Comparison of ENCODE assay signal across 9 mouse cellular contexts in the genomic region with DNA sequence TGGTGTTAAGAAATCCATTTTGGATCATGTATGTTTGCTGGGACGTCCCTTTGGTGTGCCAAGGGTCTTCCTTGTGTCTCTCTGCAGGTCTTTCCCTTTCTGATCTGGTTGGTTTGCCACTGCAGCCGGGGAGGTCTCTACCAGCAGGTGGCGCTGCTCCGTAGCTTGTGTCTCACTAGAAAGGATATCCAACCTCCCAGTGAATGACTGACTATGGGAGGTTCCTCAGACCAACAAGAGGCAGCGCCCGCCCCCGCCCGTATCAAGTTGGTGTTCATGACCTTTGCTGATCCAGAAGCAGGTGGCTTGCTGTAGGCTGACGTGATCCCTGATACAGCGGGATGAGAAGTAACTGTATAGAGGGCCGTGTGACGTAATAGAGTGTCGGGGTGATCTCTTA. TPM values are rescaled to one million over a fixed set of nuclear protein-coding genes. Genes with fewer than 3 reads are reported as not detected.
DNase-seq lines count a peak whose midpoint lies in the region; ATAC-seq and TF ChIP-seq lines count a peak whose summit lies in the region.
"Had no signal": no experiment of that assay in that cellular context is flagged by ENCODE, and none has a peak within 500 bp of the region (broad histone marks: within the 10 kb centered on the region; RNA-seq: fewer than 3 reads in every experiment).

No protein-coding gene starts in this region.

- no peaks in the 10 kb centered on the region for H3K27me3 ChIP-seq in hindbrain, embryonic 10.5 days (ENCODE audit: insufficient read depth, poor library complexity, severe bottlenecking)
- no peaks in the 10 kb centered on the region for H3K27me3 ChIP-seq in hindbrain, embryonic 12.5 days
- H3K27me3 ChIP-seq in kidney, adult 2 months (replicated peaks; ENCODE audit: control insufficient read depth, insufficient read depth, low read length) = no peaks in the 10 kb centered on the region
- H3K27me3 ChIP-seq in midbrain, postnatal 0 days (ENCODE audit: insufficient read depth, low read length) = no peaks in the 10 kb centered on the region
- H3K27me3 ChIP-seq in stomach, embryonic 16.5 days (ENCODE audit: control insufficient read depth, insufficient read depth, low read length) = no peaks in the 10 kb centered on the region

- H3K4me2 ChIP-seq in hindbrain, embryonic 12.5 days (replicated peaks) = no peak overlapping the region
- H3K4me2 ChIP-seq in midbrain, postnatal 0 days (ENCODE audit: low read depth, low read length, poor library complexity, severe bottlenecking) = 0 out of 2 replicates have a peak overlapping the region, but pooled peaks have one; percentile 13
- no peak overlapping the region for H3K4me2 ChIP-seq in stomach, embryonic 16.5 days (ENCODE audit: low read depth, low read length)

- no peak overlapping the region for H3K4me3 ChIP-seq in hindbrain, embryonic 10.5 days
- H3K4me3 ChIP-seq in hindbrain, embryonic 12.5 days = no peak overlapping the region
- H3K4me3 ChIP-seq in kidney, adult 2 months (ENCODE audit: insufficient read depth, low read depth, low read length) = no peak overlapping the region
- H3K4me3 ChIP-seq in midbrain, postnatal 0 days (ENCODE audit: low read depth, low read length) = no peak overlapping the region
- H3K4me3 ChIP-seq in stomach, embryonic 16.5 days (replicated peaks; ENCODE audit: low read length) = no peak overlapping the region

- peak; percentile 84 for TF ChIP-seq CTCF in kidney, adult 2 months (conservative IDR thresholded peaks at IDR 0.05; ENCODE audit: insufficient read depth, insufficient read length, low read depth, low read length)
- TF ChIP-seq CTCF in midbrain, postnatal 0 days (IDR thresholded peaks at IDR 0.05) = peak; percentile 93

- peak; percentile 84 for DNase-seq in hindbrain, embryonic 10.5 days (ENCODE audit: low spot score)
- peak; percentile 73 to 84 for DNase-seq in cerebellum, postnatal 4 days (ENCODE audit: low spot score in 2 of 2)
- DNase-seq in gastrocnemius, adult 8-10 months (ENCODE audit: low spot score in 2 of 2) = peak; percentile 37 to 50
- DNase-seq in kidney, adult 2 months = peak; percentile 72
- peak; percentile 62 to 68 for DNase-seq in left cerebral cortex, postnatal 36 days (ENCODE audit: low spot score in 2 of 2)
- peak; percentile 89 for DNase-seq in midbrain, postnatal 0 days (ENCODE audit: low spot score)

- TF ChIP-seq POLR2A in kidney, adult 2 months (IDR thresholded peaks at IDR 0.05; ENCODE audit: low read depth, low read length) = no peak

- H3K9ac ChIP-seq in hindbrain, embryonic 12.5 days = no peak overlapping the region
- H3K9ac ChIP-seq in midbrain, postnatal 0 days (replicated peaks; ENCODE audit: low read length, poor library complexity, severe bottlenecking) = no peak overlapping the region
- H3K9ac ChIP-seq in stomach, embryonic 16.5 days (ENCODE audit: low read length) = no peak overlapping the region

- WGBS in hindbrain, embryonic 10.5 days = 24% methylated on average over 13 of the region's 13 CpGs
- 24% methylated on average over 13 of the region's 13 CpGs for WGBS in hindbrain, embryonic 12.5 days
- WGBS in kidney, adult 2 months = 10% methylated on average over 13 of the region's 13 CpGs
- 22% methylated on average over 13 of the region's 13 CpGs for whole genome bisulfite sequencing in midbrain, postnatal 0 days
- WGBS in stomach, embryonic 16.5 days = 16% methylated on average over 13 of the region's 13 CpGs

- intact Hi-C loops in left cerebral cortex, postnatal 36 days (cut with DNase I) = loop anchor here (1.0 to 10.0 kb wide), 2 partner anchors 348 to 474 kb away; no protein-coding TSS in a partner anchor

- ATAC-seq in hindbrain, embryonic 12.5 days (ENCODE audit: low FRiP score) = no peak
- ATAC-seq in midbrain, postnatal 0 days (ENCODE audit: low FRiP score) = peak; percentile 41; the same call in 1 of the 2 replicates
- peak; percentile 56 for ATAC-seq in stomach, embryonic 16.5 days (ENCODE audit: insufficient read depth, low FRiP score)

- H3K27ac ChIP-seq in hindbrain, embryonic 10.5 days = no peak overlapping the region
- no peak overlapping the region for H3K27ac ChIP-seq in hindbrain, embryonic 12.5 days
- no peak overlapping the region for H3K27ac ChIP-seq in kidney, adult 2 months (ENCODE audit: insufficient read depth, low read depth, low read length)
- H3K27ac ChIP-seq in midbrain, postnatal 0 days (ENCODE audit: low read depth, low read length) = no peak overlapping the region
- no peak overlapping the region for H3K27ac ChIP-seq in stomach, embryonic 16.5 days (ENCODE audit: low read length)

- peaks cover 4% of the 10 kb centered on the region; the same call in 1 of the 2 replicates for H3K4me1 ChIP-seq in hindbrain, embryonic 10.5 days (replicated peaks)
- no peaks in the 10 kb centered on the region for H3K4me1 ChIP-seq in hindbrain, embryonic 12.5 days
- H3K4me1 ChIP-seq in kidney, adult 2 months (ENCODE audit: control insufficient read depth, insufficient read depth, low read length) = no peaks in the 10 kb centered on the region
- no peaks in the 10 kb centered on the region for H3K4me1 ChIP-seq in midbrain, postnatal 0 days (ENCODE audit: insufficient read depth, low read length)
- H3K4me1 ChIP-seq in stomach, embryonic 16.5 days (ENCODE audit: control insufficient read depth, insufficient read depth, low read length) = no peaks in the 10 kb centered on the region

- no peaks in the 10 kb centered on the region for H3K36me3 ChIP-seq in hindbrain, embryonic 10.5 days
- no peaks in the 10 kb centered on the region for H3K36me3 ChIP-seq in hindbrain, embryonic 12.5 days
- H3K36me3 ChIP-seq in kidney, adult 2 months (ENCODE audit: control insufficient read depth, insufficient read depth, low read length) = no peaks in the 10 kb centered on the region
- no peaks in the 10 kb centered on the region for H3K36me3 ChIP-seq in midbrain, postnatal 0 days (ENCODE audit: insufficient read depth, low read length)
- H3K36me3 ChIP-seq in stomach, embryonic 16.5 days (ENCODE audit: control insufficient read depth, insufficient read depth, low read length) = no peaks in the 10 kb centered on the region

- H3K9me3 ChIP-seq in hindbrain, embryonic 10.5 days = 0 out of 2 replicates have a peak, but pooled peaks cover 5% of the 10 kb centered on the region
- H3K9me3 ChIP-seq in hindbrain, embryonic 12.5 days (replicated peaks) = no peaks in the 10 kb centered on the region
- no peaks in the 10 kb centered on the region for H3K9me3 ChIP-seq in midbrain, postnatal 0 days (ENCODE audit: low read length)
- no peaks in the 10 kb centered on the region for H3K9me3 ChIP-seq in stomach, embryonic 16.5 days (replicated peaks; ENCODE audit: control insufficient read depth, low read length)

RNA-seq across cellular contexts. Expression of a gene that starts 28.0 kb away (rescaled TPM):
- polyA plus RNA-seq in hindbrain, embryonic 10.5 days (2016; fragmentation: Nextera tagmentation; extraction: Ambion mirVana) = not detected in 2 replicates
- not detected in 2 replicates for polyA plus RNA-seq in hindbrain, embryonic 12.5 days (2016; fragmentation: Nextera tagmentation; extraction: Ambion mirVana)
- not detected for total RNA-seq in gastrocnemius, adult 8-10 months (2022)
- polyA plus RNA-seq in kidney, adult 2 months (2012; rRNA removed) = not detected in 2 replicates
- total RNA-seq in left cerebral cortex, postnatal 36 days (2021) = not detected
- total RNA-seq in midbrain, postnatal 0 days (2014; rRNA removed) = not detected in 2 replicates
- not detected in 2 replicates for polyA plus RNA-seq in midbrain, postnatal 0 days (2015; fragmentation: Nextera tagmentation; extraction: Ambion mirVana)
- not detected in 2 replicates for polyA plus RNA-seq in stomach, embryonic 16.5 days (2015; fragmentation: Nextera tagmentation; extraction: Ambion mirVana)
- total RNA-seq: neutrophil, adult 5-6 weeks had no signal

RNA-seq across cellular contexts. Expression of a gene that starts 29.5 kb away (rescaled TPM):
- not detected in 2 replicates for polyA plus RNA-seq in hindbrain, embryonic 10.5 days (2016; fragmentation: Nextera tagmentation; extraction: Ambion mirVana)
- not detected in 2 replicates for polyA plus RNA-seq in hindbrain, embryonic 12.5 days (2016; fragmentation: Nextera tagmentation; extraction: Ambion mirVana)
- not detected for total RNA-seq in gastrocnemius, adult 8-10 months (2022)
- not detected in 2 replicates for polyA plus RNA-seq in kidney, adult 2 months (2012; rRNA removed)
- not detected for total RNA-seq in left cerebral cortex, postnatal 36 days (2021)
- not detected in 2 replicates for total RNA-seq in midbrain, postnatal 0 days (2014; rRNA removed)
- polyA plus RNA-seq in midbrain, postnatal 0 days (2015; fragmentation: Nextera tagmentation; extraction: Ambion mirVana) = not detected in 2 replicates
- polyA plus RNA-seq in stomach, embryonic 16.5 days (2015; fragmentation: Nextera tagmentation; extraction: Ambion mirVana) = not detected in 2 replicates
- total RNA-seq: neutrophil, adult 5-6 weeks had no signal

RNA-seq across cellular contexts. Expression of a gene that starts 37.5 kb away (rescaled TPM):
- polyA plus RNA-seq in hindbrain, embryonic 10.5 days (2016; fragmentation: Nextera tagmentation; extraction: Ambion mirVana) = 7.2 and 28.1 TPM in 2 replicates
- polyA plus RNA-seq in hindbrain, embryonic 12.5 days (2016; fragmentation: Nextera tagmentation; extraction: Ambion mirVana) = 23.9 and 28.8 TPM in 2 replicates
- not detected for total RNA-seq in gastrocnemius, adult 8-10 months (2022)
- polyA plus RNA-seq in kidney, adult 2 months (2012; rRNA removed) = not detected in 2 replicates
- 10 to 100 TPM; 13.3 to 27.0 TPM for total RNA-seq in left cerebral cortex, postnatal 36 days (2021)
- total RNA-seq in midbrain, postnatal 0 days (2014; rRNA removed) = 105 and 126 TPM in 2 replicates
- polyA plus RNA-seq in midbrain, postnatal 0 days (2015; fragmentation: Nextera tagmentation; extraction: Ambion mirVana) = 295 and 359 TPM in 2 replicates
- polyA plus RNA-seq in stomach, embryonic 16.5 days (2015; fragmentation: Nextera tagmentation; extraction: Ambion mirVana) = 0.15 and 0.47 TPM in 2 replicates
- total RNA-seq: neutrophil, adult 5-6 weeks had no signal

RNA-seq across cellular contexts. Expression of a gene that starts 51.0 kb away (rescaled TPM):
- 8.6 and 9.4 TPM in 2 replicates for polyA plus RNA-seq in hindbrain, embryonic 10.5 days (2016; fragmentation: Nextera tagmentation; extraction: Ambion mirVana)
- polyA plus RNA-seq in hindbrain, embryonic 12.5 days (2016; fragmentation: Nextera tagmentation; extraction: Ambion mirVana) = 12.2 and 12.8 TPM in 2 replicates
- 1 to 10 TPM; 4.4 to 7.0 (median 5.8) TPM for total RNA-seq in gastrocnemius, adult 8-10 months (2022)
- 2.2 and 2.3 TPM in 2 replicates for polyA plus RNA-seq in kidney, adult 2 months (2012; rRNA removed)
- 10 to 100 TPM; 36.5 to 40.1 TPM for total RNA-seq in left cerebral cortex, postnatal 36 days (2021)
- 13.6 and 15.7 TPM in 2 replicates for total RNA-seq in midbrain, postnatal 0 days (2014; rRNA removed)
- 16.5 and 16.7 TPM in 2 replicates for polyA plus RNA-seq in midbrain, postnatal 0 days (2015; fragmentation: Nextera tagmentation; extraction: Ambion mirVana)
- 6.5 and 7.1 TPM in 2 replicates for polyA plus RNA-seq in stomach, embryonic 16.5 days (2015; fragmentation: Nextera tagmentation; extraction: Ambion mirVana)
